Mouse (Mus musculus) limb, embryonic 13.5 days (tissue): Measurements from ENCODE around the gene Gm9376. TPM values are rescaled to one million over a fixed set of nuclear protein-coding genes. Genes with fewer than 3 reads are reported as not detected.

Experiments used
- ATAC-seq: fragments of 200-750 bp; cut with Nextera tagmentation; 2 replicates; pipeline ENCODE4 v1.8.0; 2017; ENCODE audit warnings: low read depth, moderate number of reproducible peaks, moderate TSS enrichment; ENCODE audit not compliant: low FRiP score
- H3K27ac ChIP-seq: fragments of 300-500 bp; sonication (generic); 2 replicates; pipeline ENCODE4 v1.5.1; 2015; ENCODE audit warnings: inconsistent platforms, mild to moderate bottlenecking, moderate library complexity
- H3K27me3 ChIP-seq: fragments of 300-500 bp; sonication (generic); 2 replicates; pipeline ENCODE4 v1.6.1; 2015; ENCODE audit warnings: mild to moderate bottlenecking, inconsistent platforms
- H3K36me3 ChIP-seq: fragments of 300-500 bp; sonication (generic); 2 replicates; pipeline ENCODE4 v1.6.1; 2015; ENCODE audit warnings: inconsistent platforms, mild to moderate bottlenecking, moderate library complexity
- H3K4me1 ChIP-seq: fragments of 300-500 bp; sonication (generic); 2 replicates; pipeline ENCODE4 v1.6.1; 2015; ENCODE audit warnings: inconsistent platforms
- H3K4me2 ChIP-seq: fragments of 300-500 bp; sonication (generic); replicated peaks from 2 replicates; pipeline ENCODE4 v1.6.1; 2015; ENCODE audit warnings: inconsistent platforms, mild to moderate bottlenecking, moderate library complexity
- H3K4me3 ChIP-seq: fragments of 300-500 bp; sonication (generic); 2 replicates; pipeline ENCODE4 v1.5.1; 2015; ENCODE audit warnings: moderate library complexity, mild to moderate bottlenecking, inconsistent platforms
- H3K9ac ChIP-seq: fragments of 300-500 bp; sonication (generic); 2 replicates; pipeline ENCODE4 v1.6.1; 2015; ENCODE audit warnings: mild to moderate bottlenecking, inconsistent platforms
- H3K9me3 ChIP-seq: fragments of 300-500 bp; sonication (generic); 2 replicates; pipeline ENCODE4 v1.6.1; 2016; ENCODE audit warnings: inconsistent platforms
- WGBS: fragments of 180-500 bp; shearing (Covaris S2); methylation state at CpG from one replicate; pipeline ENCODE4 v1.1.7; 2015; 5-methylcytosine and 5-hydroxymethylcytosine counted together
- microRNA-seq: library from miRNA; unstranded; fragments of <30 nt; microRNA quantifications from one replicate; pipeline ENCODE4, GENCODE M21; 2016
- polyA plus RNA-seq: library from polyadenylated mRNA; unstranded; fragments of >200 nt; fragmentation: Nextera tagmentation; extraction: Ambion mirVana; gene quantifications from 2 replicates; pipeline ENCODE4 v1.2.1, GENCODE M21; 2015

Gm9376 gene
- polyA plus RNA-seq, 1 experiment from 2014 or later: not detected

- no peak overlapping the region for H3K4me3 ChIP-seq
- H3K27ac ChIP-seq: no peak overlapping the region
- H3K4me1 ChIP-seq: peaks cover 5% of the 10 kb centered on the region; the same call in 1 of the 2 replicates
- 85% methylated on average over 6 of the region's 6 CpGs for WGBS
- H3K9ac ChIP-seq: no peak overlapping the region
- no peaks in the 10 kb centered on the region for H3K36me3 ChIP-seq
- no peaks in the 10 kb centered on the region for H3K9me3 ChIP-seq
- ATAC-seq: no peak
- no peak overlapping the region for H3K4me2 ChIP-seq
- H3K27me3 ChIP-seq: peaks cover 12% of the 10 kb centered on the region; the same call in 1 of the 2 replicates
These were observed 23.2 kb downstream of the Gm9376 start for GRCm38 (mm10) chr14:118290009-118290408.

DNA sequence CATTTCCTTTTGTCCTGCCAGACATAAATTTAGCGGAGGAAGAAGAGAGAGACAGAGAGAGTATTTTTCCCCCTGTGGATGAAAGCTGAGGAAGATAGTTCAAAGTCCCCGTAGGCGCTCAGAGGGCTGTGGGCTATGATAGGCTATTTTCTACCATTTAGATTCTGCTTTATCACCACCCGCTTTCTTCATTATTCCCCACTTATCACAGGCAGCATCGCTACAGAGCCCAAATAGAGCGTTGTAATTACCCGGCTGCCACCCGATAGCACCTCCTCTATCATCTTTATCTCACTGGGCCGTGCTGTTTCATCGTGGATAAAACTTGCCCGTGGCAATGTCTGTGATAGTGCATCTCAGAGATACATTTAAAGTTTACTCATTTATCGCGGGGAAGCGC, 35.8 kb downstream of the Gm9376 start:
- Histone ChIP-seq H3K4me2 (no peak overlapping the region), H3K4me3 (no peak overlapping the region), H3K27me3 (0 out of 2 replicates have a peak, but pooled peaks cover 2% of the 10 kb centered on the region), H3K9ac (no peak overlapping the region), H3K36me3 (no peaks in the 10 kb centered on the region), H3K27ac (no peak overlapping the region), H3K4me1 (peaks cover 16% of the 10 kb centered on the region), H3K9me3 (no peaks in the 10 kb centered on the region)
- 82% methylated on average over 14 of the region's 14 CpGs for WGBS
- ATAC-seq: no peak

GRCm38 (mm10) chr14:118304560-118304959, 37.8 kb downstream of the Gm9376 start:
- Histone ChIP-seq H3K27ac (no peak overlapping the region), H3K36me3 (no peaks in the 10 kb centered on the region), H3K9ac (no peak overlapping the region), H3K9me3 (no peaks in the 10 kb centered on the region), H3K4me2 (no peak overlapping the region), H3K27me3 (0 out of 2 replicates have a peak, but pooled peaks cover 2% of the 10 kb centered on the region), H3K4me3 (no peak overlapping the region), H3K4me1 (peaks cover 16% of the 10 kb centered on the region)
- 78% methylated on average over 9 of the region's 9 CpGs for WGBS
- ATAC-seq: no peak

DNA sequence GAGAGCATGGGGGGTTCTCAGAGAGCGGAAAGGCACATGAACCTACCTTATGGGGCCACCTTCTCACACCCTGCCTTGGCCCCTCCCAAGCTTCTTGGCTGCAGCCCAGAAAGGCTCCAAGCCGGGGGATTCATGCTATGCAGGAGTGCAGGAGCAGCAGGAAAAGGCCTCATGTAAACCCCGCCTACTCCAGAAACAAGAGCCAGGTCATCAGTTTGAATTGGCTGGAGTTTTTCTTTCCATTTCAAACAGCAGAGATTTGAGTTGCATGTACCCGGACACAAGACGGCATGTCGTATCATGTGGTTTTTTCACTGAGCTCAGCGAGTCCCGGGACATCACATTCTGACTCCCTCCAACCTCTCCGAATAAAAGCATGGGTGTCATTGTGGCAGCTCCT, 39.2 kb downstream of the Gm9376 start:
- no peak overlapping the region for H3K4me2 ChIP-seq
- ATAC-seq: peak; percentile 85; the same call in 1 of the 2 replicates
- 52% methylated on average over 9 of the region's 9 CpGs for WGBS
- no peaks in the 10 kb centered on the region for H3K9me3 ChIP-seq
- H3K36me3 ChIP-seq: no peaks in the 10 kb centered on the region
- H3K9ac ChIP-seq: no peak overlapping the region
- H3K27me3 ChIP-seq: 0 out of 2 replicates have a peak, but pooled peaks cover 2% of the 10 kb centered on the region
- H3K4me3 ChIP-seq: no peak overlapping the region
- peaks cover 16% of the 10 kb centered on the region for H3K4me1 ChIP-seq
- no peak overlapping the region; the same call in 1 of the 2 replicates for H3K27ac ChIP-seq

DNA sequence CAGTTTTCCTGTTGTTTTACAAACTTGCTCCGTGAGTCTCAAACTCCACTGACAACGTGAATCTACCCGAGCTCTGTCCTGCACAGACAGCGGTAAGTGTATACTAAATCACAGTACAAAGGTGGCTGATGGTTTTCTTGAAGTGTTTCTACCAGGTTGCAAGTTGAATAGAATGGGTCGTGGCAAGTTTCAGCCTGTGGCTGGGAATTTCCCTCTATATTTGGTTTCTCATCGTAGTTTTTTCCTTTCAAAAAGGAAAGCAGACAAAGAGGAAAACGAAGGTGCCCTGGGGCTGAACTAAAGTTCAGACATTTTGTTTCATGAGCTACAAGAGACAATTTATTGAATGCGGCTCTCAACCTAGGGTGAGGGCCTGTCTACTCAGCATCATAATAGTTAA, 40.3 kb downstream of the Gm9376 start:
- Histone ChIP-seq H3K9ac (no peak overlapping the region), H3K4me1 (peaks cover 16% of the 10 kb centered on the region), H3K4me2 (no peak overlapping the region), H3K27ac (no peak overlapping the region), H3K27me3 (no peaks in the 10 kb centered on the region), H3K4me3 (no peak overlapping the region), H3K9me3 (no peaks in the 10 kb centered on the region), H3K36me3 (no peaks in the 10 kb centered on the region)
- no peak for ATAC-seq
- 80% methylated on average over 8 of the region's 8 CpGs for WGBS

- Histone ChIP-seq H3K4me1 (0 out of 2 replicates have a peak, but pooled peaks cover 2% of the 10 kb centered on the region), H3K36me3 (no peaks in the 10 kb centered on the region), H3K4me2 (no peak overlapping the region), H3K9me3 (no peaks in the 10 kb centered on the region), H3K27ac (no peak overlapping the region), H3K27me3 (no peaks in the 10 kb centered on the region), H3K9ac (no peak overlapping the region), H3K4me3 (no peak overlapping the region)
- WGBS: 90% methylated on average over 8 of the region's 8 CpGs
- ATAC-seq: no peak
These were observed 44.9 kb downstream of the Gm9376 start for GRCm38 (mm10) chr14:118311703-118312102.

- no peak overlapping the region for H3K9ac ChIP-seq
- H3K27me3 ChIP-seq: peaks cover 6% of the 10 kb centered on the region; the same call in 1 of the 2 replicates
- WGBS: 86% methylated on average over 10 of the region's 10 CpGs
- no peak overlapping the region for H3K4me3 ChIP-seq
- H3K4me2 ChIP-seq: no peak overlapping the region
- no peak for ATAC-seq
- H3K36me3 ChIP-seq: no peaks in the 10 kb centered on the region
- no peak overlapping the region for H3K27ac ChIP-seq
- H3K9me3 ChIP-seq: no peaks in the 10 kb centered on the region
- no peaks in the 10 kb centered on the region for H3K4me1 ChIP-seq
These were observed 45.9 kb downstream of the Gm9376 start for GRCm38 (mm10) chr14:118312664-118313063.

- Histone ChIP-seq H3K4me3 (no peak overlapping the region), H3K9ac (no peak overlapping the region), H3K4me2 (no peak overlapping the region), H3K27me3 (peaks cover 17% of the 10 kb centered on the region), H3K9me3 (no peaks in the 10 kb centered on the region), H3K27ac (no peak overlapping the region), H3K4me1 (no peaks in the 10 kb centered on the region), H3K36me3 (no peaks in the 10 kb centered on the region)
- ATAC-seq: no peak
- 81% methylated on average over 3 of the region's 3 CpGs for WGBS
These were observed 47.2 kb downstream of the Gm9376 start for GRCm38 (mm10) chr14:118313931-118314330.

DNA sequence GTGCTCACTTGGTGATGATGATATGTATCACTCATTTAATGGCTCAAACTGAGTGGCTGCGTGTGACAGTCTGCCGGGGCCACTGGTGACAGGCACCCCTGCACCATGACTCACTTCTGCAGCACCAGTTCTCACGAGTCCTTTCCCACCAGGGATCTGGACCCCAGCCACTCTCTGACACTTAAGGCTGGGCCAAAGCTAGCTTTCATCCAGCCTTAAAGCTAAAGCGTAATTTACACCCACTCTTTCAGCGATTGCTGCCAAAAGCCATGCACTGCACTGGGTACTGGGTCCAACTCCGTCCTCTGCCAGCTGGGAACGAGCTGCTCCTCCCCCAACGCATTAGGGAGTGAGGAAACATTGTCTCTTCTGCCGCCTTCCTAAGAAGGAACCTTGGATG, 50.5 kb downstream of the Gm9376 start:
- H3K36me3 ChIP-seq: no peaks in the 10 kb centered on the region
- ATAC-seq: no peak
- 63% methylated on average over 9 of the region's 9 CpGs for WGBS
- peaks cover 47% of the 10 kb centered on the region for H3K27me3 ChIP-seq
- H3K4me2 ChIP-seq: no peak overlapping the region
- H3K9ac ChIP-seq: no peak overlapping the region
- H3K4me3 ChIP-seq: no peak overlapping the region
- no peaks in the 10 kb centered on the region for H3K4me1 ChIP-seq
- H3K27ac ChIP-seq: no peak overlapping the region
- H3K9me3 ChIP-seq: no peaks in the 10 kb centered on the region

Small RNA genes lying within 50 kb of the gene (microRNA-seq; reads per million reads assigned to microRNA genes)
- not detected for gene Mir6241

Other genes with a start within 250 kb of the Gm9376 start
- gene Dct, start 214.7 kb upstream of the Gm9376 start, polyA plus RNA-seq: 2.2 TPM in 2 replicates
- 38.3 and 38.8 TPM in 2 replicates for gene Tgds, start 134.2 kb upstream of the Gm9376 start, polyA plus RNA-seq
- gene Gpr180, start 129.8 kb upstream of the Gm9376 start, polyA plus RNA-seq: 69.3 and 71.8 TPM in 2 replicates
- 0.11 and 0.19 TPM in 2 replicates for gene Sox21, start 29.9 kb upstream of the Gm9376 start, polyA plus RNA-seq